Mouse (Mus musculus) liver, adult 2 months (tissue): Measurements from ENCODE around the gene Rpl34.

Source experiments
- CTCF ChIP-seq: fragments of 200-500 bp; IDR thresholded peaks from 2 replicates; pipeline ENCODE4 v1.5.1; 2011; ENCODE audit warnings: low read depth, low read length, control low read depth
- POLR2A ChIP-seq: fragments of 200-500 bp; IDR thresholded peaks from 2 replicates; pipeline ENCODE4 v1.6.1; 2011; ENCODE audit warnings: low read length, control low read depth; ENCODE audit not compliant: insufficient read depth; ENCODE audit errors: extremely low read depth

DNA sequence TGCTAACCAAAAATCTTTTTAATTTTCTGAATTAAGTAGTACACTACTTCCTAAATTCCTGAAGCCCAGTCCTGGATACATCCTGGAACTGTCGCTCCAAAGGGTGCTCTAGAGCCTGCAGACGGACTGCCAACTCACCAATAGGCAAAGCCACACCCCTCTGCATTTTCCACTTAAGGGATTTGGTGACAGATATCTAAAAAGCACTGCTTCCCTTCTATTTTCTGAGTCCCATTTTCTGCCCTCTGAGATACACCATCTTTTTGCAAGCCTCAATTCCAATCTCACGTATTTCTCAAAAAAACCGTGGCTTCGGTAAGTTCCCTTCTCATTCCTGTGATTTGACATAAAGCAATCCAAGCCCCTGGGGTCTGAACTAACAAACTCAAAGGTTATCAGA lies 21.7 kb downstream of the Rpl34 start:
- TF ChIP-seq CTCF: no peak
- TF ChIP-seq POLR2A: no peak
